Comparison of ENCODE assay signal across 7 mouse cellular contexts in the genomic region with DNA sequence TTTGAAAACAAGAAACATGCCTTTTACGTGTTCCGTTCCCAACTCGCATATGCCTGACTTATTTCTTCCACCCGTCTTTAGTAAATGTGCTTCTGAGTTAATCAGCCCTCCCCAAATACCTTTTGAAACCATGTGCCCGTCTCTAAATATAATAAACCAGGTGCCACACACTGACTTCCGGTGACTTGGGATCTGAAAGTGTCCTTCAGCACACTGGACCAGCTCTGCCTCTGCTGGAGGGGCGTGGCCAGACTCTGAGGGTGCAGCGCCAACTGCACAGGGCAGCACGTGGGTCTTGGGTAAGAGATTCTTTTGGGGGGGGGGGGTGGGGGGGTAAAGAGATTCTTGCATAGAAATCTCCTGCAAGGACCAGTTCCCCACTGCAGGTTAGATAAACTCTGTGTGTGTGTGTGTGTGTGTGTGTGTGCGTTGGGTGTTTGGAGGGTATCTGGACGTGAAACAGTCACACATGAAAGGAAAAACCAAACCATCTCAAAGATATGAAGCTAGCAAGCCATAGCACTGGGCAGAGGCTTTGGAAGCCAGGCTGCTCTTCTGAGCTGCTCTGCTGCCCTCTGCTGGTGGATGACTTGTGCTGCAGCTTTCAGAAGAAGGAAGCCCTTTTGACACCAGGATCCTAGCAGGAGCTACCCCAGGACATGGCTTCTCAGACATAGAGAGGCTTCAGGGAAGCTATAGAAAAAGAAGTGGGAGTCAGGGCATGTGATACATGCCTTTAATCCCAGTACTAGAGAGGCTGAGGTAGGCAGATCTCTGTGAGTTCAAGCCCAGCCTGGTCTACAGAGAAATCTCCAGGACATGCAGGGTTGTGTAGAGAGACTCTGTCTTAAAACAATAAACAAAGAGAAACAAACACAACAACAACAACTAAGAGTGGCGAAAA. TPM values are rescaled to one million over a fixed set of nuclear protein-coding genes. Genes with fewer than 3 reads are reported as not detected.
DNase-seq lines count a peak whose midpoint lies in the region; ATAC-seq lines count a peak whose summit lies in the region.

No protein-coding gene starts in this region.

- DNase-seq in adrenal gland, adult 2 months, result peak; percentile 81
- DNase-seq in embryo, embryonic 10 days (ENCODE audit: low spot score), result peak; percentile 95
- peak; percentile 67 for DNase-seq in gastrocnemius, postnatal 25 days
- peak; percentile 89 for DNase-seq in intestine, embryonic 14.5 days (ENCODE audit: low spot score)
- peak; percentile 65 to 74 for DNase-seq in left cerebral cortex, postnatal 36 days (ENCODE audit: low spot score in 2 of 2)
- DNase-seq in midbrain, embryonic 10.5 days (ENCODE audit: low spot score), result peak; percentile 82
- peak; percentile 29 to 45 for DNase-seq in right cerebral cortex, postnatal 36 days (ENCODE audit: low spot score in 2 of 2)

- H3K4me1 ChIP-seq in intestine, embryonic 14.5 days (replicated peaks; ENCODE audit: control insufficient read depth, insufficient read depth, low read length), result peaks cover 11% of the 10 kb centered on the region; the same call in 1 of the 2 replicates
- peaks cover 24% of the 10 kb centered on the region for H3K4me1 ChIP-seq in midbrain, embryonic 10.5 days

- no peak overlapping the region for H3K9ac ChIP-seq in intestine, embryonic 14.5 days (ENCODE audit: low read length)

- H3K4me2 ChIP-seq in intestine, embryonic 14.5 days (ENCODE audit: low read length), result peak overlapping the region; percentile 12

- intact Hi-C loops in left cerebral cortex, postnatal 36 days (cut with DNase I), result loop anchor here (5.0 kb wide), 1 partner anchor 222 kb away; no protein-coding TSS in a partner anchor

- no peak overlapping the region for H3K4me3 ChIP-seq in intestine, embryonic 14.5 days (ENCODE audit: low read depth, low read length)
- H3K4me3 ChIP-seq in midbrain, embryonic 10.5 days, result no peak overlapping the region

- 45% methylated on average over 12 of the region's 12 CpGs for WGBS in intestine, embryonic 14.5 days
- WGBS in midbrain, embryonic 10.5 days, result 52% methylated on average over 12 of the region's 12 CpGs

- peak; percentile 70 for ATAC-seq in intestine, embryonic 14.5 days (replicated peaks; ENCODE audit: low FRiP score, low TSS enrichment, low read depth)

- no peaks in the 10 kb centered on the region for H3K36me3 ChIP-seq in intestine, embryonic 14.5 days (ENCODE audit: control insufficient read depth, insufficient read depth, low read length)
- H3K36me3 ChIP-seq in midbrain, embryonic 10.5 days, result peaks cover 7% of the 10 kb centered on the region

- no peaks in the 10 kb centered on the region for H3K9me3 ChIP-seq in intestine, embryonic 14.5 days (ENCODE audit: control insufficient read depth, low read length)
- no peaks in the 10 kb centered on the region for H3K9me3 ChIP-seq in midbrain, embryonic 10.5 days (replicated peaks)

- no peaks in the 10 kb centered on the region for H3K27me3 ChIP-seq in intestine, embryonic 14.5 days (replicated peaks; ENCODE audit: control insufficient read depth, insufficient read depth, low read length)
- no peaks in the 10 kb centered on the region for H3K27me3 ChIP-seq in midbrain, embryonic 10.5 days (ENCODE audit: low read depth, poor library complexity, severe bottlenecking)

- no peak overlapping the region for H3K27ac ChIP-seq in intestine, embryonic 14.5 days (ENCODE audit: low read depth)
- peak overlapping the region; percentile 1; the same call in 1 of the 2 replicates for H3K27ac ChIP-seq in midbrain, embryonic 10.5 days (replicated peaks)

RNA-seq across cellular contexts. Expression of gene Adipor2, which starts 26.5 kb away (rescaled TPM):
- 100 to 1,000 TPM; 194 to 198 TPM for total RNA-seq in adrenal gland, adult 2 months (2021)
- polyA plus RNA-seq in adrenal gland, adult 2 months (2012; rRNA removed), result 55.9 and 62.9 TPM in 2 replicates
- total RNA-seq in gastrocnemius, postnatal 25 days (2021), result 10 to 100 TPM; 68.2 to 84.8 TPM
- 34.6 and 45.5 TPM in 2 replicates for polyA plus RNA-seq in intestine, embryonic 14.5 days (2014; fragmentation: Nextera tagmentation; extraction: Ambion mirVana)
- total RNA-seq in left cerebral cortex, postnatal 36 days (2021), result 10 to 100 TPM; 38.4 to 39.3 TPM
- polyA plus RNA-seq in midbrain, embryonic 10.5 days (2016; fragmentation: Nextera tagmentation; extraction: Ambion mirVana), result 36.9 and 37.1 TPM in 2 replicates

RNA-seq across cellular contexts. Expression of gene Fbxl14, which starts 35.5 kb away (rescaled TPM):
- 10 to 100 TPM; 31.9 to 36.9 TPM for total RNA-seq in adrenal gland, adult 2 months (2021)
- polyA plus RNA-seq in adrenal gland, adult 2 months (2012; rRNA removed), result 104 and 107 TPM in 2 replicates
- 10 to 100 TPM in 1 of 2 experiments, 1 to 10 TPM in 1; 9.1 to 10.3 TPM for total RNA-seq in gastrocnemius, postnatal 25 days (2021)
- polyA plus RNA-seq in intestine, embryonic 14.5 days (2014; fragmentation: Nextera tagmentation; extraction: Ambion mirVana), result 6.4 and 6.8 TPM in 2 replicates
- total RNA-seq in left cerebral cortex, postnatal 36 days (2021), result 10 to 100 TPM; 31.8 to 35.5 TPM
- 2.9 and 3.4 TPM in 2 replicates for polyA plus RNA-seq in midbrain, embryonic 10.5 days (2016; fragmentation: Nextera tagmentation; extraction: Ambion mirVana)

Comparison
In these comparisons a context has a peak if more than half of its experiments do, and no peak if none do; other contexts are left out.
1. DNase-seq: peak in every context shown above with its lines; median percentile 95 in embryo, embryonic 10 days; 89 in intestine, embryonic 14.5 days; 82 in midbrain, embryonic 10.5 days; 81 in adrenal gland, adult 2 months; 70 in left cerebral cortex, postnatal 36 days; 67 in gastrocnemius, postnatal 25 days; 37 in right cerebral cortex, postnatal 36 days.